Mouse (Mus musculus): ENCODE results near the gene Ipo5. TPM values are rescaled to one million over a fixed set of nuclear protein-coding genes. Genes with fewer than 3 reads are reported as not detected.

Gene Ipo5
- polyA plus RNA-seq (2014; fragmentation: Nextera tagmentation; extraction: Ambion mirVana), result 166 TPM in 2 replicates

DNA sequence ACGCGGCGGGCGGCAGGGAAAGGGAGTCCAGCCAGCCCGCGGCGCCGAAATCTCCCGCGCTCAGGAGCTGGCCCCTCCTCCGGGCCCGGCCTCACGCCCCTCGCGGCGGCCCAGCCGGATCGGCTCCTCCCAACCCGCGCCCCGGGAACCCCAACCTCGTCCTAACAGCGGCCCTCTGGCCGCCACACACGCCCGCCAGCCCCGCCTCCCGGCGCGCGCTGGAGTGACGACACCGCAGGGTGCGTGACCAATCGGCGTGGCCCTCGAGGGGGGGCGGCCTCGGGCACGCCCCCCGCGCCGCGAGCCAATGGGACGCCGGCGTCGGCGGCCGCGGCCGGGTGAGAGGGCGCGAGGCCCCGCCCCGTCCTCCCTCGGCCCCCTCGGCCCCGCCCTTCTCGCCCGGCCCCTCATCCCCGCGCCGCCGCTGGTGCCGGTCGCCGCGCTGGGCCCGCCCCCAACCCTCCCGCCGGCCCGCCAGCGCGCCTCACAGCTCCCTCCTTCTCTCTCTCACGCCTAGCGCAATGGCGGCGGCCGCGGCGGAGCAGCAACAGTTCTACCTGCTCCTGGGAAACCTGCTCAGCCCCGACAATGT lies at the start of gene Ipo5:
TSS of gene Ipo5 (plus strand) at position 492 of the 592 bp plus-strand sequence.
- 0% methylated on average over 27 of the region's 83 CpGs for WGBS
- DNase-seq (ENCODE audit: low spot score, missing footprints) (peak; percentile 100), ATAC-seq (ENCODE audit: low FRiP score) (peak; percentile 96)
- Histone ChIP-seq H3K36me3 (ENCODE audit: control insufficient read depth, insufficient read depth, low read length) (no peaks in the 10 kb centered on the region), H3K4me3 (ENCODE audit: low read depth, low read length) (peak within 1 kb of the TSS; percentile 89), H3K27ac (ENCODE audit: low read depth, low read length) (peak within 1 kb of the TSS; percentile 83), H3K4me1 (ENCODE audit: control insufficient read depth, insufficient read depth, low read length) (no peaks in the 10 kb centered on the region), H3K9me3 (ENCODE audit: control insufficient read depth, low read length) (no peaks in the 10 kb centered on the region), H3K27me3 (ENCODE audit: control insufficient read depth, insufficient read depth, low read length) (no peaks in the 10 kb centered on the region), H3K4me2 (peak within 1 kb of the TSS; percentile 83), H3K9ac (ENCODE audit: low read length) (peak within 1 kb of the TSS; percentile 89)

DNA sequence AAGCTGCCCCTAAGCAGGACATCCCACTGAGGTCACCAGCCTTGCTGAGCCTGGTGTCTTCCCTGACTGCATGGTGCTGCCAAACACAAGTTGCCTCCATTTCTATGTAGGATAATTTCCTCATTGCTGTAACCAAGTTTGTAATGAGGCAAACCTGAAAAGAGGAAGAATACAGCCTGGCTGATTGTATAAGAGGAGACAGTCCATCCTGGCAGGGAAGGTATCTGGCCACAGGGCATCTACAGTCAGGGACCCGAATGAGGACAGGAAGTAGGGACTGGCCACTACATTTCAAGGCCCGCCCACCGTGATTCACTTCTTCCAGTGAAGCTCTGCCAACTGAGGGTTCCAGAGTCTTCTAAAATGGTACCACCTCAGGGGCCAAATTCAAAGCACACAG lies 47.8 kb upstream of the Ipo5 start:
- H3K27ac ChIP-seq (ENCODE audit: low read depth, low read length), result no peak overlapping the region
- no peaks in the 10 kb centered on the region for H3K4me1 ChIP-seq (ENCODE audit: control insufficient read depth, insufficient read depth, low read length)
- no peaks in the 10 kb centered on the region for H3K27me3 ChIP-seq (ENCODE audit: control insufficient read depth, insufficient read depth, low read length)
- ATAC-seq (ENCODE audit: low FRiP score) (no peak), DNase-seq (ENCODE audit: low spot score, missing footprints) (no peak)
- H3K9ac ChIP-seq (ENCODE audit: low read length), result no peak overlapping the region
- H3K4me3 ChIP-seq (ENCODE audit: low read depth, low read length), result no peak overlapping the region
- peaks cover 3% of the 10 kb centered on the region; the same call in 1 of the 2 replicates for H3K9me3 ChIP-seq (ENCODE audit: control insufficient read depth, low read length)
- 94% methylated on average over 3 of the region's 3 CpGs for WGBS
- H3K36me3 ChIP-seq (ENCODE audit: control insufficient read depth, insufficient read depth, low read length), result no peaks in the 10 kb centered on the region
- no peak overlapping the region for H3K4me2 ChIP-seq

DNA sequence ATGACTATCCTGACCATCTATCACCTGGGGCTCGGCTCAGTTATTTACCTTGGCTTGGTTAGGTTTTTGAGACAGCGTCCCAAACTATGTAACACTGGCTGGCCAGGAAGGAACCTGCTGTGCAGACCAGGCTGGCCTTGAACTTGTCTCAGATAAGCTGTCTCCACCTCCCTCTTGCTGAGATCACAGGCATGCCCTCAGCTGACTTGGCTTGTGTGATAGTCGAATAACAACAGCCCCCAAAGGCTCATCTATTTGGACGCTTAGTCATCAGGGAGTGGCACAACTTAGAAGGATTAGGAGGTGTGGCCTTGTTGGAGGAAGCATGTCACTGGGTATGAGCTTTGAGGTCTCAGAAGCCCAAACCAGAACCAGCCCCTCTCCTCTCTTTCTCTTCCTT lies 46.1 kb upstream of the Ipo5 start:
- H3K27me3 ChIP-seq (ENCODE audit: control insufficient read depth, insufficient read depth, low read length), result no peaks in the 10 kb centered on the region
- no peaks in the 10 kb centered on the region; the same call in 1 of the 2 replicates for H3K9me3 ChIP-seq (ENCODE audit: control insufficient read depth, low read length)
- H3K4me1 ChIP-seq (ENCODE audit: control insufficient read depth, insufficient read depth, low read length), result no peaks in the 10 kb centered on the region
- DNase-seq (ENCODE audit: low spot score, missing footprints) (no peak), ATAC-seq (ENCODE audit: low FRiP score) (no peak)
- H3K9ac ChIP-seq (ENCODE audit: low read length), result no peak overlapping the region
- H3K4me3 ChIP-seq (ENCODE audit: low read depth, low read length), result no peak overlapping the region
- WGBS, result 91% methylated on average over 4 of the region's 4 CpGs
- no peak overlapping the region for H3K27ac ChIP-seq (ENCODE audit: low read depth, low read length)
- no peaks in the 10 kb centered on the region for H3K36me3 ChIP-seq (ENCODE audit: control insufficient read depth, insufficient read depth, low read length)
- no peak overlapping the region for H3K4me2 ChIP-seq

DNA sequence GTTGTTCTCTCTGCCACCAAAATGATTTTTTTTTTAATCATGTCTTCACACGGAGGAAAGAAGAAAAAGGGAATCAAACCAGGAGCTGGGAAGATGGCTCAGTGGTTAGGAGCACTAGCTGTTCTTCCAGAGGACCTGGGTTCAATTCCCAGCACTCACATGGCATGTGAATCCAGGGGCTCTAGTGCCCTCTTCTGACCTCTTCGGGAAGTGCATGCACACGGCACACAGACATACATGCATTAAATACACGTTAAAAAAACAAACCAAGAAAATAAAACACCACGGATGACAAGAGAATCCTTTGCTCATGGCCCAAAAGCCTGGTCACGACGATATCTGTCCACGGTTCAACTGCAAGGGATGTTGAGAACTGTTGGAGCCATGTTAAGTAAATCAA lies 44.5 kb upstream of the Ipo5 start:
- H3K9ac ChIP-seq (ENCODE audit: low read length), result no peak overlapping the region
- no peaks in the 10 kb centered on the region for H3K4me1 ChIP-seq (ENCODE audit: control insufficient read depth, insufficient read depth, low read length)
- WGBS, result 93% methylated on average over 8 of the region's 8 CpGs
- no peak for DNase-seq (ENCODE audit: low spot score, missing footprints)
- no peak overlapping the region for H3K4me3 ChIP-seq (ENCODE audit: low read depth, low read length)
- H3K4me2 ChIP-seq, result no peak overlapping the region
- H3K36me3 ChIP-seq (ENCODE audit: control insufficient read depth, insufficient read depth, low read length), result no peaks in the 10 kb centered on the region
- no peaks in the 10 kb centered on the region for H3K27me3 ChIP-seq (ENCODE audit: control insufficient read depth, insufficient read depth, low read length)
- ATAC-seq (ENCODE audit: low FRiP score), result no peak
- no peak overlapping the region for H3K27ac ChIP-seq (ENCODE audit: low read depth, low read length)
- no peaks in the 10 kb centered on the region; the same call in 1 of the 2 replicates for H3K9me3 ChIP-seq (ENCODE audit: control insufficient read depth, low read length)

DNA sequence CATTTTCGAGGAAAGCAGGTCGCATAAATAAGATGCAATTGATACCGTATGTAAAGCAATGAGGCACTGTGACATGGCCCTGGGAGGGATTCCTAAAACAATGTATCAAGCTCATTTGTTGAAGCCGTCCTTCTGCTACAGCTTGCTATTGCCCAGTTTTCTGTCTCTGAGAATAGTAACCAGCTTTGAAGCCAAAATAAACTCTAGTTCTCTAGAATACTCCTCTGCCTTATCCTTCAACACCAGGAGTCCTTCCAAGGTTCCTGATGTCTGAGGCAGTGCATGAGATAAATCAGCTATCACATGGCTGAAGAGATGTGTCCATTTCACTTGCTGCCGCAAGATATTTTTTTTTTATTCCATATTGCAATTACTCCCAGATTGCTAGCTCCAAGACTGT lies 43.9 kb upstream of the Ipo5 start:
- H3K4me3 ChIP-seq (ENCODE audit: low read depth, low read length), result no peak overlapping the region
- H3K4me1 ChIP-seq (ENCODE audit: control insufficient read depth, insufficient read depth, low read length), result no peaks in the 10 kb centered on the region
- no peaks in the 10 kb centered on the region; the same call in 1 of the 2 replicates for H3K9me3 ChIP-seq (ENCODE audit: control insufficient read depth, low read length)
- no peak overlapping the region for H3K27ac ChIP-seq (ENCODE audit: low read depth, low read length)
- no peaks in the 10 kb centered on the region for H3K27me3 ChIP-seq (ENCODE audit: control insufficient read depth, insufficient read depth, low read length)
- H3K36me3 ChIP-seq (ENCODE audit: control insufficient read depth, insufficient read depth, low read length), result no peaks in the 10 kb centered on the region
- no peak overlapping the region for H3K9ac ChIP-seq (ENCODE audit: low read length)
- ATAC-seq (ENCODE audit: low FRiP score) (no peak), DNase-seq (ENCODE audit: low spot score, missing footprints) (no peak)
- WGBS, result 95% methylated on average over 5 of the region's 5 CpGs
- H3K4me2 ChIP-seq, result no peak overlapping the region

DNA sequence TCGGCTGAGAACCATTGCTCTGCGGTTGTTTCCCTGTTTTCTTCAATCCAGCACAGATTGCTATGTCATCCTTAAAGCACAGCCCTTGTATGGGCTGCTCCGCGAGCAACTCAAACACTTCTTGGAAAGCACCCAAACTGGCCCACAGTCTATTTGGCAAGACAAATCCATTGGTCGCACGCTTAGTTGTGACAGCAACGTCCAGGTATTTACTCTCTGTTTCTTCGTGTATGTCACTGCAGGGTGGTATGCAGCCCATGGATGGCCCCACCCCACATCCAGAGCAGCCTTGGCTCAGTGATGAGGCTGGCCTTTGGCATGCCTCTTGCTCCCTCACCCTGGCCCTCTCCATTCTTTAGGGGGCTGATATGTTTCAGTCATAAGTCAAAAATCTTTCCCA lies 42.5 kb upstream of the Ipo5 start:
- Histone ChIP-seq H3K27ac (ENCODE audit: low read depth, low read length) (no peak overlapping the region), H3K27me3 (ENCODE audit: control insufficient read depth, insufficient read depth, low read length) (no peaks in the 10 kb centered on the region), H3K36me3 (ENCODE audit: control insufficient read depth, insufficient read depth, low read length) (no peaks in the 10 kb centered on the region), H3K9me3 (ENCODE audit: control insufficient read depth, low read length) (no peaks in the 10 kb centered on the region; the same call in 1 of the 2 replicates), H3K4me2 (no peak overlapping the region), H3K9ac (ENCODE audit: low read length) (no peak overlapping the region), H3K4me3 (ENCODE audit: low read depth, low read length) (no peak overlapping the region), H3K4me1 (ENCODE audit: control insufficient read depth, insufficient read depth, low read length) (no peaks in the 10 kb centered on the region)
- ATAC-seq (ENCODE audit: low FRiP score) (no peak), DNase-seq (ENCODE audit: low spot score, missing footprints) (no peak)
- WGBS, result 80% methylated on average over 8 of the region's 8 CpGs

DNA sequence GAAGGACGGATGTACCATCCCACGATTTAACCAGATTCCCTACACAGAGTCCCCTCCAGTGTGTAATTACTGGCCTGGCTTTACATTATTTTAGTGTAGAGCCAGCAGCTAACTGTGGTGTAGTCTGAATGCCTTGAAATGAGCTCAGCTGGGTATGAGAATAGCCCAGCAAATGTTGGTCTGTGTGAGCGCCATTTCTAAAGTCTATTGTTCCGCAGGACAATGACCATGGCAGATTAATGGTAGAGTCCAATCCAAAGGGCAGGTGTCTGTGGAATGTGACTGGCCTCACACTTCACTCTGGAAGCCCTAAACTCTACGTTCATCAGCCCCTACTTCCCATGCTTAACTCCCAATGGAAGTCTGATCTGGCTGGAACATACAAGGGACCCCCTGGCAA lies 40.3 kb upstream of the Ipo5 start:
- no peak overlapping the region for H3K9ac ChIP-seq (ENCODE audit: low read length)
- H3K4me2 ChIP-seq, result no peak overlapping the region
- H3K4me3 ChIP-seq (ENCODE audit: low read depth, low read length), result no peak overlapping the region
- H3K27me3 ChIP-seq (ENCODE audit: control insufficient read depth, insufficient read depth, low read length), result no peaks in the 10 kb centered on the region
- no peak overlapping the region for H3K27ac ChIP-seq (ENCODE audit: low read depth, low read length)
- H3K36me3 ChIP-seq (ENCODE audit: control insufficient read depth, insufficient read depth, low read length), result no peaks in the 10 kb centered on the region
- no peaks in the 10 kb centered on the region for H3K4me1 ChIP-seq (ENCODE audit: control insufficient read depth, insufficient read depth, low read length)
- H3K9me3 ChIP-seq (ENCODE audit: control insufficient read depth, low read length), result no peaks in the 10 kb centered on the region; the same call in 1 of the 2 replicates
- DNase-seq (ENCODE audit: low spot score, missing footprints) (no peak), ATAC-seq (ENCODE audit: low FRiP score) (no peak)
- 68% methylated on average over 5 of the region's 5 CpGs for WGBS

DNA sequence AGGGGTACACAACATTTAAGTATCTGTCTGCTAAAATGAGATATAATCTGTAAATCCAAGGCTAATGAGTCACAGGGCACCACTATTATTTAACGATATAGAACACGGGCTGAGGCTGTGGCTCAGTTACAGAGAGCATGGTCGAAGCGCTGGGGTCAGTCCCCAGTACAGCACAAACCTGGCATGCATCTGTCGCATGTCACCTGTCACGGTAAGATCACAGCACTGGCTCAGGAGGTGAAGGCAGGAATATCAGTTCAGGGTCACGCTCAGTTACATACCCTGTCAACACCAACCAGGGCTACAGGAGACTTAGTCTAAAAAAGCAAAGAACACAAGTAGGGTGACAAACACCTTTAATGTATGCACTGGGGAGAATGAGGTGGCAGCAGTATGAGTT lies 36.6 kb upstream of the Ipo5 start:
- Histone ChIP-seq H3K4me2 (no peak overlapping the region), H3K4me1 (ENCODE audit: control insufficient read depth, insufficient read depth, low read length) (peaks cover 7% of the 10 kb centered on the region), H3K9me3 (ENCODE audit: control insufficient read depth, low read length) (no peaks in the 10 kb centered on the region), H3K27me3 (ENCODE audit: control insufficient read depth, insufficient read depth, low read length) (no peaks in the 10 kb centered on the region), H3K27ac (ENCODE audit: low read depth, low read length) (no peak overlapping the region), H3K36me3 (ENCODE audit: control insufficient read depth, insufficient read depth, low read length) (no peaks in the 10 kb centered on the region), H3K9ac (ENCODE audit: low read length) (no peak overlapping the region), H3K4me3 (ENCODE audit: low read depth, low read length) (no peak overlapping the region)
- WGBS, result 97% methylated on average over 7 of the region's 7 CpGs
- DNase-seq (ENCODE audit: low spot score, missing footprints) (no peak), ATAC-seq (ENCODE audit: low FRiP score) (no peak)

DNA sequence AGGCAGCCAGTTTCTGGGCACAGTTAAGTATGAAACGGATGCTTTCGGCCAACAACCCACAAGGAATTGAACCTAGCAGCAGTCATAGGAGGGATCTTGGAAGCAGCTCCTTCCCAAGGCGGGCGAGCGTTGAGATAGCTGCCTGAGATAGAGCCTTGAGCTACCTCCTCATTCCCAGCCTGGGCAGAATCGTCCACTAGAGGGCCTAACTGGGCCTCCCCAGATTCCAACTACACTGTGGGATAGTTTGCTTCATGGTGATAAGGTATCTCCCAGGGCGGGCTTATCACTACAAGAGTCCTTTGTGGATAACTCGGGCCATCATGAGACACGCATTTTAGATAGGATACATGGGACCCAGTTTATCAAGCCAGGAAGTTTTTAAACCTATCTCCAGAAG lies 35.9 kb upstream of the Ipo5 start:
- Histone ChIP-seq H3K27me3 (ENCODE audit: control insufficient read depth, insufficient read depth, low read length) (no peaks in the 10 kb centered on the region), H3K9me3 (ENCODE audit: control insufficient read depth, low read length) (no peaks in the 10 kb centered on the region; the same call in 1 of the 2 replicates), H3K9ac (ENCODE audit: low read length) (no peak overlapping the region), H3K4me2 (no peak overlapping the region), H3K4me3 (ENCODE audit: low read depth, low read length) (no peak overlapping the region), H3K4me1 (ENCODE audit: control insufficient read depth, insufficient read depth, low read length) (peaks cover 8% of the 10 kb centered on the region), H3K27ac (ENCODE audit: low read depth, low read length) (no peak overlapping the region), H3K36me3 (ENCODE audit: control insufficient read depth, insufficient read depth, low read length) (no peaks in the 10 kb centered on the region)
- DNase-seq (ENCODE audit: low spot score, missing footprints) (no peak), ATAC-seq (ENCODE audit: low FRiP score) (no peak)
- WGBS, result 76% methylated on average over 9 of the region's 9 CpGs
